In genomic region chr7:47093935-47094334, GRCm38 (mm10) we compare ENCODE assay signal across 32 mouse cellular contexts. TPM values are rescaled to one million over a fixed set of nuclear protein-coding genes. Genes with fewer than 3 reads are reported as not detected.
"Had no signal": no experiment of that assay in that cellular context is flagged by ENCODE, and none has a peak within 500 bp of the region (broad histone marks: within the 10 kb centered on the region; RNA-seq: fewer than 3 reads in every experiment).

No protein-coding gene starts in this region.

- H3K4me1 ChIP-seq: heart, embryonic 10.5 days; heart, embryonic 12.5 days; hindbrain, embryonic 10.5 days; hindbrain, embryonic 12.5 days; kidney, embryonic 15.5 days; limb, embryonic 13.5 days; limb, embryonic 15.5 days; liver, embryonic 12.5 days had no signal

- H3K27ac ChIP-seq: gastrocnemius, adult 2 months; heart, embryonic 10.5 days; hindbrain, embryonic 10.5 days; hindbrain, embryonic 12.5 days; hindbrain, embryonic 14.5 days; kidney, embryonic 15.5 days; kidney, postnatal 0 days; layer of hippocampus, adult 2 months; limb, embryonic 13.5 days; limb, embryonic 15.5 days; liver, embryonic 12.5 days; liver, embryonic 14.5 days had no signal

- H3K4me3 ChIP-seq: gastrocnemius, adult 2 months; heart, embryonic 10.5 days; heart, embryonic 12.5 days; hindbrain, embryonic 10.5 days; hindbrain, embryonic 12.5 days; kidney, embryonic 15.5 days; layer of hippocampus, adult 2 months; limb, embryonic 13.5 days; limb, embryonic 15.5 days; liver, embryonic 12.5 days had no signal

- H3K36me3 ChIP-seq: heart, embryonic 10.5 days; heart, embryonic 12.5 days; hindbrain, embryonic 10.5 days; kidney, embryonic 15.5 days; limb, embryonic 13.5 days; limb, embryonic 15.5 days; liver, embryonic 12.5 days had no signal

- DNase-seq: gastrocnemius, adult 2 months; gastrocnemius, postnatal 10 days; gastrocnemius, postnatal 25 days; heart, adult 18-20 months; heart, postnatal 10 days; heart, postnatal 4 days; kidney, adult 11 months; kidney, adult 2 months; kidney, adult 9 months; kidney, postnatal 14 days; kidney, postnatal 36 days; layer of hippocampus, postnatal 36 days; left cerebral cortex, postnatal 4 days had no signal

- H3K9ac ChIP-seq: heart, embryonic 12.5 days; hindbrain, embryonic 12.5 days; hindbrain, embryonic 14.5 days; kidney, embryonic 15.5 days; limb, embryonic 13.5 days; limb, embryonic 15.5 days; liver, embryonic 12.5 days; liver, embryonic 14.5 days had no signal

- ATAC-seq: hindbrain, embryonic 16.5 days; intestine, embryonic 16.5 days; liver, embryonic 12.5 days had no signal

- H3K27me3 ChIP-seq: kidney, embryonic 15.5 days; limb, embryonic 13.5 days; limb, embryonic 15.5 days; liver, embryonic 12.5 days had no signal

- H3K9me3 ChIP-seq: heart, embryonic 10.5 days; heart, embryonic 12.5 days; hindbrain, embryonic 10.5 days; hindbrain, embryonic 12.5 days; kidney, embryonic 15.5 days; limb, embryonic 13.5 days; limb, embryonic 15.5 days; liver, embryonic 12.5 days had no signal

- H3K4me2 ChIP-seq: heart, embryonic 12.5 days; hindbrain, embryonic 12.5 days; hindbrain, embryonic 14.5 days; kidney, embryonic 15.5 days; limb, embryonic 13.5 days; limb, embryonic 15.5 days; liver, embryonic 12.5 days had no signal

RNA-seq across cellular contexts. Expression of gene Ptpn5, which starts 39.5 kb away (rescaled TPM):
- total RNA-seq: gastrocnemius, adult 2 months; gastrocnemius, postnatal 25 days; gastrocnemius, postnatal 4 days; granulocyte monocyte progenitor cell, adult 5-6 weeks; heart, adult 18-20 months; heart, adult 8-10 months; heart, postnatal 10 days; heart, postnatal 25 days; heart, postnatal 4 days; liver, adult 2 months had no signal
- polyA plus RNA-seq: liver, embryonic 12.5 days; liver, embryonic 14.5 days had no signal
